Mouse (Mus musculus) midbrain, embryonic 13.5 days (tissue): ENCODE measurements at regions not wholly inside any gene's neighbourhood (a gene's known extent, or its start where the extent isn't known, plus 50 kb on each side); places are given as distances from the start of the nearest gene placed in this dataset.
A peak's percentile ranks its signal among the peaks of the same experiment; 100 is the strongest.

Source experiments
- ATAC-seq: fragments of 200-750 bp; cut with Nextera tagmentation; 2 replicates; pipeline ENCODE4 v1.8.0; 2017; ENCODE audit warnings: mild to moderate bottlenecking, moderate TSS enrichment, moderate library complexity
- H3K27ac ChIP-seq: fragments of 300-500 bp; sonication (generic); 2 replicates; pipeline ENCODE4 v1.5.1; 2015; ENCODE audit warnings: inconsistent platforms, mild to moderate bottlenecking, moderate library complexity
- H3K27me3 ChIP-seq: fragments of 300-500 bp; sonication (generic); 2 replicates; pipeline ENCODE4 v1.6.1; 2015; ENCODE audit warnings: mild to moderate bottlenecking, inconsistent platforms
- H3K36me3 ChIP-seq: fragments of 300-500 bp; sonication (generic); 2 replicates; pipeline ENCODE4 v1.6.1; 2015; ENCODE audit warnings: mild to moderate bottlenecking, inconsistent platforms
- H3K4me1 ChIP-seq: fragments of 300-500 bp; sonication (generic); replicated peaks from 2 replicates; pipeline ENCODE4 v1.6.1; 2015; ENCODE audit warnings: inconsistent platforms
- H3K4me2 ChIP-seq: fragments of 300-500 bp; sonication (generic); replicated peaks from 2 replicates; pipeline ENCODE4 v1.6.1; 2015; ENCODE audit warnings: moderate library complexity, mild to moderate bottlenecking, inconsistent platforms
- H3K4me3 ChIP-seq: fragments of 300-500 bp; sonication (generic); replicated peaks from 2 replicates; pipeline ENCODE4 v1.5.1; 2015; ENCODE audit warnings: mild to moderate bottlenecking, inconsistent platforms
- H3K9ac ChIP-seq: fragments of 300-500 bp; sonication (generic); replicated peaks from 2 replicates; pipeline ENCODE4 v1.6.1; 2015; ENCODE audit warnings: mild to moderate bottlenecking, inconsistent platforms
- H3K9me3 ChIP-seq: fragments of 300-500 bp; sonication (generic); 2 replicates; pipeline ENCODE4 v1.6.1; 2016; ENCODE audit warnings: mild to moderate bottlenecking, inconsistent platforms
- WGBS: fragments of 180-500 bp; shearing (Covaris S2); methylation state at CpG from one replicate; pipeline ENCODE4 v1.1.7; 2015; 5-methylcytosine and 5-hydroxymethylcytosine counted together

GRCm38 (mm10) chr14:120675752-120676151, 197.5 kb downstream of the Rap2a start:
- H3K9me3 ChIP-seq = no peaks in the 10 kb centered on the region
- H3K9ac ChIP-seq = no peak overlapping the region
- no peak overlapping the region for H3K4me3 ChIP-seq
- H3K27me3 ChIP-seq = no peaks in the 10 kb centered on the region
- WGBS = 77% methylated on average over 2 of the region's 2 CpGs
- no peaks in the 10 kb centered on the region for H3K4me1 ChIP-seq
- H3K4me2 ChIP-seq = no peak overlapping the region
- no peaks in the 10 kb centered on the region for H3K36me3 ChIP-seq
- H3K27ac ChIP-seq = no peak overlapping the region
- ATAC-seq = no peak

- ATAC-seq = no peak
- 87% methylated on average over 9 of the region's 9 CpGs for WGBS
- Histone ChIP-seq H3K4me1 (no peaks in the 10 kb centered on the region), H3K36me3 (no peaks in the 10 kb centered on the region), H3K27me3 (no peaks in the 10 kb centered on the region), H3K9me3 (no peaks in the 10 kb centered on the region), H3K9ac (no peak overlapping the region), H3K4me3 (no peak overlapping the region), H3K27ac (no peak overlapping the region), H3K4me2 (no peak overlapping the region)
Observed at GRCm38 (mm10) chr14:120678533-120678932, 200.3 kb downstream of the Rap2a start.

- no peaks in the 10 kb centered on the region for H3K27me3 ChIP-seq
- 72% methylated on average over 2 of the region's 2 CpGs for WGBS
Observed at GRCm38 (mm10) chr14:120679072-120679471, 200.8 kb downstream of the Rap2a start.

GRCm38 (mm10) chr14:120680272-120680671, 202.0 kb downstream of the Rap2a start:
- H3K4me2 ChIP-seq = no peak overlapping the region
- no peaks in the 10 kb centered on the region for H3K4me1 ChIP-seq
- no peaks in the 10 kb centered on the region for H3K36me3 ChIP-seq
- H3K4me3 ChIP-seq = no peak overlapping the region
- H3K27me3 ChIP-seq = no peaks in the 10 kb centered on the region
- no peaks in the 10 kb centered on the region for H3K9me3 ChIP-seq
- H3K27ac ChIP-seq = no peak overlapping the region
- WGBS = 98% methylated on average over 2 of the region's 2 CpGs
- H3K9ac ChIP-seq = no peak overlapping the region
- ATAC-seq = no peak

More at GRCm38 (mm10) chr14:120679072-120679471, 200.8 kb downstream of the Rap2a start:
- no peak for ATAC-seq
- no peaks in the 10 kb centered on the region for H3K9me3 ChIP-seq
- no peak overlapping the region for H3K4me2 ChIP-seq
- H3K9ac ChIP-seq = no peak overlapping the region
- H3K36me3 ChIP-seq = no peaks in the 10 kb centered on the region
- no peak overlapping the region for H3K4me3 ChIP-seq
- no peak overlapping the region for H3K27ac ChIP-seq
- H3K4me1 ChIP-seq = no peaks in the 10 kb centered on the region

GRCm38 (mm10) chr14:120685263-120685662, 207.0 kb downstream of the Rap2a start:
- no peaks in the 10 kb centered on the region for H3K27me3 ChIP-seq
- no peak overlapping the region for H3K9ac ChIP-seq
- no peak overlapping the region for H3K27ac ChIP-seq
- ATAC-seq = no peak
- H3K36me3 ChIP-seq = no peaks in the 10 kb centered on the region
- no peaks in the 10 kb centered on the region for H3K9me3 ChIP-seq
- 85% methylated on average over 4 of the region's 4 CpGs for WGBS
- no peaks in the 10 kb centered on the region for H3K4me1 ChIP-seq
- no peak overlapping the region for H3K4me3 ChIP-seq
- no peak overlapping the region for H3K4me2 ChIP-seq

- Histone ChIP-seq H3K36me3 (no peaks in the 10 kb centered on the region), H3K4me1 (no peaks in the 10 kb centered on the region), H3K27ac (no peak overlapping the region), H3K4me2 (no peak overlapping the region), H3K9me3 (no peaks in the 10 kb centered on the region), H3K4me3 (no peak overlapping the region), H3K27me3 (no peaks in the 10 kb centered on the region), H3K9ac (no peak overlapping the region)
- 90% methylated on average over 7 of the region's 7 CpGs for WGBS
- ATAC-seq = no peak
Observed at GRCm38 (mm10) chr14:120685877-120686276, 207.6 kb downstream of the Rap2a start.

- ATAC-seq = no peak
- H3K4me1 ChIP-seq = no peaks in the 10 kb centered on the region
- no peak overlapping the region for H3K27ac ChIP-seq
- no peak overlapping the region for H3K4me3 ChIP-seq
- no peaks in the 10 kb centered on the region for H3K9me3 ChIP-seq
- H3K36me3 ChIP-seq = no peaks in the 10 kb centered on the region
- WGBS = 87% methylated on average over 4 of the region's 4 CpGs
- H3K9ac ChIP-seq = no peak overlapping the region
- no peak overlapping the region for H3K4me2 ChIP-seq
- H3K27me3 ChIP-seq = no peaks in the 10 kb centered on the region
Observed at GRCm38 (mm10) chr14:120686751-120687150, 208.5 kb downstream of the Rap2a start.

GRCm38 (mm10) chr14:120699378-120699777, 211.6 kb upstream of the Ipo5 start:
- no peak overlapping the region for H3K9ac ChIP-seq
- 85% methylated on average over 4 of the region's 4 CpGs for WGBS
- H3K27me3 ChIP-seq = no peaks in the 10 kb centered on the region
- no peaks in the 10 kb centered on the region for H3K36me3 ChIP-seq
- no peaks in the 10 kb centered on the region for H3K4me1 ChIP-seq
- no peak overlapping the region for H3K4me3 ChIP-seq
- H3K4me2 ChIP-seq = no peak overlapping the region
- no peaks in the 10 kb centered on the region for H3K9me3 ChIP-seq
- no peak for ATAC-seq
- no peak overlapping the region for H3K27ac ChIP-seq

- no peak overlapping the region for H3K4me3 ChIP-seq
- H3K9me3 ChIP-seq = no peaks in the 10 kb centered on the region
- 81% methylated on average over 4 of the region's 4 CpGs for WGBS
- H3K4me1 ChIP-seq = no peaks in the 10 kb centered on the region
- H3K9ac ChIP-seq = no peak overlapping the region
- H3K27ac ChIP-seq = no peak overlapping the region
- no peak for ATAC-seq
- H3K36me3 ChIP-seq = no peaks in the 10 kb centered on the region
- H3K4me2 ChIP-seq = no peak overlapping the region
- no peaks in the 10 kb centered on the region for H3K27me3 ChIP-seq
Observed at GRCm38 (mm10) chr14:120705301-120705801, 205.7 kb upstream of the Ipo5 start.

GRCm38 (mm10) chr14:120710782-120711181, 200.2 kb upstream of the Ipo5 start:
- 89% methylated on average over 4 of the region's 4 CpGs for WGBS
- H3K27ac ChIP-seq = no peak overlapping the region
- H3K4me3 ChIP-seq = no peak overlapping the region
- H3K4me2 ChIP-seq = no peak overlapping the region
- ATAC-seq = no peak
- no peaks in the 10 kb centered on the region for H3K36me3 ChIP-seq
- H3K27me3 ChIP-seq = no peaks in the 10 kb centered on the region
- H3K4me1 ChIP-seq = no peaks in the 10 kb centered on the region
- H3K9ac ChIP-seq = no peak overlapping the region
- no peaks in the 10 kb centered on the region for H3K9me3 ChIP-seq

- Histone ChIP-seq H3K4me2 (no peak overlapping the region), H3K27ac (no peak overlapping the region), H3K27me3 (no peaks in the 10 kb centered on the region), H3K9me3 (no peaks in the 10 kb centered on the region), H3K4me1 (peaks cover 10% of the 10 kb centered on the region; the same call in 1 of the 2 replicates), H3K9ac (no peak overlapping the region), H3K36me3 (no peaks in the 10 kb centered on the region), H3K4me3 (no peak overlapping the region)
- ATAC-seq = no peak
- 81% methylated on average over 20 of the region's 20 CpGs for WGBS
Observed at GRCm38 (mm10) chr14:120720464-120721445, 190.3 kb upstream of the Ipo5 start.

GRCm38 (mm10) chr14:120721593-120722461, 189.2 kb upstream of the Ipo5 start:
- H3K4me1 ChIP-seq = peaks cover 10% of the 10 kb centered on the region; the same call in 1 of the 2 replicates
- peak; percentile 43; the same call in 1 of the 2 replicates for ATAC-seq

More at GRCm38 (mm10) chr14:120721593-120722461, 189.2 kb upstream of the Ipo5 start:
- Histone ChIP-seq H3K9me3 (no peaks in the 10 kb centered on the region), H3K9ac (no peak overlapping the region), H3K36me3 (no peaks in the 10 kb centered on the region), H3K27me3 (no peaks in the 10 kb centered on the region), H3K27ac (no peak overlapping the region), H3K4me2 (no peak overlapping the region), H3K4me3 (no peak overlapping the region)
- 53% methylated on average over 6 of the region's 6 CpGs for WGBS
